Mouse (Mus musculus): ENCODE results near the gene Rpe. TPM values are rescaled to one million over a fixed set of nuclear protein-coding genes. Genes with fewer than 3 reads are reported as not detected.

The Rpe gene
- 22.6 and 27.5 TPM in 2 replicates for polyA plus RNA-seq (2015; fragmentation: Nextera tagmentation; extraction: Ambion mirVana)

DNA sequence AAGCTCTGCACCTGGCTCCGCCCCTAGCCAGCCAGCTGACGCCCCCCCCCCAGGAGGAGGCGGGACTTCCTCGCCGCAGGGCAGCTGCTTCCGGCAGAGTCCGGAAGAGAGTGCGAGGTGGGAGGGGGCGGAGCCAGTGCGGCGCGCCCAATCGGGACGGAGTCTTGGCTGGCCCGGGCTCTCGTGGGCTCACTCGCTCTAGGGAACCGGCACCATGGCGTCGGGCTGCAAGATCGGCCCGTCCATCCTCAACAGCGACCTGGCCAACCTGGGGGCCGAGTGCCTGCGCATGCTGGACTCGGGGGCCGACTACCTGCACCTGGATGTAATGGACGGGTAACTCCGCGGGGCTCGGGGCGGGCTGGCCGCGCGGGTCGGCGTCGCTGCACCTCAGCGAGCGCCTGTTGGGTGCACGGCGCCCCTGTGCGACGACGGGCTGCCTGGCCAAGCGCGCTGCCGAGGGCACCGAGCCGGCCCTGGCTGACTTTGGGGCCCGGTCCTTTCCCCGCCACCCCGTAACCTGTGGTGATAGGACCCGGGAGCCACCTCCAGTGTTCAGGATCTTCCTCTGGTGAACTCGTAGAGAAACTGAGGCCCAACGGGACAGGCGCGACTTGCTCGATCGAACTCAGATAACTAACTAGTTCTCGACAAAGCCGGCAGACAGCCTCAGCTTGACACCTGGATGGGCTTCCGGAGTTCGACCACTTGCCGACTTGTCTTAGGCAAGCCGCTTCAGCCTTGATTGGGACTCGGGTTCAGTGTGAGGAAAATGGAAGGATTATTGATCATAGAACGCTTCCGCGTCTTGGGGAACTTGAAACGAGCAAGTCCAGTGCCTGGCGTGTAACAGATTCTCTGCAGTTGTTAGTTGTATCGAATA lies at the start of gene Rpe:
Rpe (plus strand) TSS at position 139 of the 883 bp plus-strand sequence.

Other genes with a start within 250 kb of the Rpe start
- gene Unc80, start 232.5 kb upstream of the Rpe start, polyA plus RNA-seq (2015; fragmentation: Nextera tagmentation; extraction: Ambion mirVana), result 0.01 and 0.06 TPM in 2 replicates
- gene Kansl1l, start 116.7 kb downstream of the Rpe start, polyA plus RNA-seq (2015; fragmentation: Nextera tagmentation; extraction: Ambion mirVana), result 5.7 and 6.2 TPM in 2 replicates
- 317 and 384 TPM in 2 replicates for gene Acadl, start 162.4 kb downstream of the Rpe start, polyA plus RNA-seq (2015; fragmentation: Nextera tagmentation; extraction: Ambion mirVana)
- gene Myl1, start 244.6 kb downstream of the Rpe start, polyA plus RNA-seq (2015; fragmentation: Nextera tagmentation; extraction: Ambion mirVana), result 0.99 and 3.1 TPM in 2 replicates

Measured in urinary bladder, postnatal 0 days (tissue).